Mouse (Mus musculus): Measurements from ENCODE around the gene Tmem136. TPM values are rescaled to one million over a fixed set of nuclear protein-coding genes. Genes with fewer than 3 reads are reported as not detected.

Gene Tmem136
- total and polyA plus RNA-seq, 3 experiments: 0.62 to 2.0 TPM; not detected in 1

- H3K36me3 ChIP-seq (ENCODE audit: control insufficient read depth in 1 of 2, insufficient read depth in 2 of 2, low read length in 2 of 2): peaks cover 0 to 53% of the 10 kb centered on the region in 2 experiments; a peak in 3 of 4 replicates
- H3K79me2 ChIP-seq (ENCODE audit: control insufficient read depth, insufficient read depth, low read length, poor library complexity): peaks cover 39% of the 10 kb centered on the region
- H3K27ac ChIP-seq (ENCODE audit: control insufficient read depth, low read depth, low read length): no peak overlapping the region
- DNase-seq (ENCODE audit: low read depth, low spot score): peak; percentile 23
- H3K9ac ChIP-seq (ENCODE audit: control insufficient read depth, low read depth, low read length, poor library complexity, severe bottlenecking): no peak overlapping the region
- no peaks in the 10 kb centered on the region for H3K27me3 ChIP-seq (ENCODE audit: control insufficient read depth in 1 of 2, insufficient read depth in 2 of 2, low read length in 2 of 2)
- H3K4me3 ChIP-seq (ENCODE audit: control insufficient read depth in 1 of 2, insufficient read depth in 1 of 2, low read depth in 2 of 2, low read length in 2 of 2): no peak overlapping the region
- peaks cover 10 to 23% of the 10 kb centered on the region in 2 experiments for H3K4me1 ChIP-seq (ENCODE audit: control insufficient read depth in 1 of 2, insufficient read depth in 2 of 2, low read length in 2 of 2)
- TF ChIP-seq NELFE (IDR thresholded peaks at IDR 0.05; ENCODE audit: low read depth, low read length): no peak
- no peak for TF ChIP-seq SIN3A (IDR thresholded peaks at IDR 0.05; ENCODE audit: low read length)
- no peak for TF ChIP-seq TBP (IDR thresholded peaks at IDR 0.05; ENCODE audit: low read depth, low read length)
- TF ChIP-seq MAFK (IDR thresholded peaks at IDR 0.05; ENCODE audit: borderline replicate concordance, low read depth, low read length): no peak
- no peak for TF ChIP-seq POLR2AphosphoS2 (IDR thresholded peaks at IDR 0.05; ENCODE audit: low read length)
- H3K9me3 ChIP-seq (replicated peaks; ENCODE audit: insufficient read depth, low read length): no peaks in the 10 kb centered on the region
These were observed 18.4 kb downstream of the Tmem136 start for GRCm38 (mm10) chr9:43097801-43098557.

GRCm38 (mm10) chr9:43096337-43096736 is 20.0 kb downstream of the Tmem136 start:
- H3K79me2 ChIP-seq (ENCODE audit: control insufficient read depth, insufficient read depth, low read length, poor library complexity): peaks cover 46% of the 10 kb centered on the region
- no peaks in the 10 kb centered on the region for H3K27me3 ChIP-seq (ENCODE audit: control insufficient read depth in 1 of 2, insufficient read depth in 2 of 2, low read length in 2 of 2)
- peaks cover 0 to 44% of the 10 kb centered on the region in 2 experiments; a peak in 3 of 4 replicates for H3K36me3 ChIP-seq (ENCODE audit: control insufficient read depth in 1 of 2, insufficient read depth in 2 of 2, low read length in 2 of 2)
- no peak overlapping the region for H3K9ac ChIP-seq (ENCODE audit: control insufficient read depth, low read depth, low read length, poor library complexity, severe bottlenecking)
- peak; percentile 93 for DNase-seq (ENCODE audit: low read depth, low spot score)
- no peak overlapping the region for H3K27ac ChIP-seq (ENCODE audit: control insufficient read depth, low read depth, low read length)
- H3K4me1 ChIP-seq (ENCODE audit: control insufficient read depth in 1 of 2, insufficient read depth in 2 of 2, low read length in 2 of 2): peaks cover 10 to 21% of the 10 kb centered on the region in 2 experiments
- no peaks in the 10 kb centered on the region for H3K9me3 ChIP-seq (replicated peaks; ENCODE audit: insufficient read depth, low read length)
- no peak overlapping the region for H3K4me3 ChIP-seq (ENCODE audit: control insufficient read depth in 1 of 2, insufficient read depth in 1 of 2, low read depth in 2 of 2, low read length in 2 of 2)
- no peak for TF ChIP-seq ZMIZ1 (IDR thresholded peaks at IDR 0.05; ENCODE audit: low read depth, low read length)
- TF ChIP-seq CTCF (IDR thresholded peaks at IDR 0.05 in 2 of 3, conservative IDR thresholded peaks at IDR 0.05 in 1 of 3; ENCODE audit: control insufficient read depth in 1 of 3, insufficient read depth in 1 of 3, low read depth in 2 of 3, low read length in 3 of 3, poor library complexity in 1 of 3, severe bottlenecking in 1 of 3): no peak
- TF ChIP-seq SIN3A (IDR thresholded peaks at IDR 0.05; ENCODE audit: low read length): peak; percentile 94
- TF ChIP-seq KAT2A (conservative IDR thresholded peaks at IDR 0.05; ENCODE audit: low read depth, low read length): no peak
- TF ChIP-seq HCFC1 (IDR thresholded peaks at IDR 0.05; ENCODE audit: low read depth, low read length): no peak
- TF ChIP-seq UBTF (IDR thresholded peaks at IDR 0.05; ENCODE audit: borderline replicate concordance, insufficient read depth, low read depth, low read length): no peak
- TF ChIP-seq MAZ (IDR thresholded peaks at IDR 0.05; ENCODE audit: low read depth, low read length): no peak
- TF ChIP-seq NELFE (IDR thresholded peaks at IDR 0.05; ENCODE audit: low read depth, low read length): no peak
- no peak for TF ChIP-seq CHD2 (IDR thresholded peaks at IDR 0.05; ENCODE audit: low read length)
- TF ChIP-seq POLR2AphosphoS2 (IDR thresholded peaks at IDR 0.05; ENCODE audit: low read length): no peak
- TF ChIP-seq MAX (IDR thresholded peaks at IDR 0.05; ENCODE audit: low read length): peak; percentile 81
- no peak for TF ChIP-seq MEF2A (IDR thresholded peaks at IDR 0.05; ENCODE audit: extremely low read depth, insufficient replicate concordance, low read depth, low read length, poor library complexity, severe bottlenecking)
- no peak for TF ChIP-seq SMC3 (IDR thresholded peaks at IDR 0.05; ENCODE audit: low read depth, low read length)
- TF ChIP-seq GATA1 (IDR thresholded peaks at IDR 0.05; ENCODE audit: low read depth, low read length): peak; percentile 82
- no peak for TF ChIP-seq ZKSCAN1 (IDR thresholded peaks at IDR 0.05; ENCODE audit: low read depth, low read length)
- TF ChIP-seq BHLHE40 (IDR thresholded peaks at IDR 0.05; ENCODE audit: borderline replicate concordance, low read depth, low read length): peak; percentile 72; the same call in 1 of the 2 replicates
- TF ChIP-seq MYC (IDR thresholded peaks at IDR 0.05; ENCODE audit: low read depth, low read length): peak; percentile 93
- no peak for TF ChIP-seq CHD1 (IDR thresholded peaks at IDR 0.05; ENCODE audit: low read depth, low read length)
- no peak for TF ChIP-seq ZC3H11A (IDR thresholded peaks at IDR 0.05; ENCODE audit: low read depth, low read length)
- TF ChIP-seq NRF1 (IDR thresholded peaks at IDR 0.05; ENCODE audit: insufficient read depth, low read depth, low read length, poor library complexity, severe bottlenecking): no peak
- TF ChIP-seq E2F4 (IDR thresholded peaks at IDR 0.05; ENCODE audit: borderline replicate concordance, low read depth, low read length): no peak
- peak; percentile 96 for TF ChIP-seq ETS1 (IDR thresholded peaks at IDR 0.05; ENCODE audit: low read depth, low read length)
- no peak for TF ChIP-seq GABPA (IDR thresholded peaks at IDR 0.05; ENCODE audit: low read depth, low read length)
- peak; percentile 86 for TF ChIP-seq TAL1 (IDR thresholded peaks at IDR 0.05; ENCODE audit: low read length)
- TF ChIP-seq JUND (IDR thresholded peaks at IDR 0.05; ENCODE audit: low read depth, low read length): no peak
- TF ChIP-seq USF1 (IDR thresholded peaks at IDR 0.05; ENCODE audit: low read depth, low read length): no peak
- no peak for TF ChIP-seq MYB (IDR thresholded peaks at IDR 0.05; ENCODE audit: low read depth, low read length)
- peak; percentile 92; the same call in 1 of the 2 replicates for TF ChIP-seq MAFK (IDR thresholded peaks at IDR 0.05; ENCODE audit: borderline replicate concordance, low read depth, low read length)
- peak; percentile 98 for TF ChIP-seq RCOR1 (IDR thresholded peaks at IDR 0.05; ENCODE audit: low read depth, low read length)
